Mouse (Mus musculus): Measurements from ENCODE around the gene Alx3.

DNA sequence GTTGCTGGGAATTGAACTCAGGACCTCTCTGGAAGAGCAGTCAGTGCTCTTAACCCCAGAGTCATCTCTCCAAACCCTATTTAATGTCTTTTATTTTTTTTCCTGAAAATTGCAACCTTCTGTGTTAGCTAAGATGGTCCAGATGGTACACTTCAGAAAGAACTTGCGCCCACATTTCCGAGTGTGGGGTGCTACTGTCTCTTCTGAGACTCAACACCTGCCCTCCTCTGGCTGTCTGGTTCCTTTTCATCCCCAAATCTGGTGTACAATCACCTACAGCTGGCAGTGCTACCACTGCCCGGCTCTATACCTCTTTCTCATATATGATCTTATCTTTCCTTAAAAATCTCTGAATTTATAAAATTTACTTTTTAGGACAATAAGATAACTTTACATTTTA, 58.1 kb downstream of the Alx3 start:
- TF ChIP-seq POLR2A (IDR thresholded peaks at IDR 0.05; ENCODE audit: insufficient read depth, low read depth, low read length) (no peak), CTCF (IDR thresholded peaks at IDR 0.05; ENCODE audit: insufficient read depth, low read depth, low read length) (no peak)

Measured in olfactory bulb, adult 2 months (tissue).